Mouse (Mus musculus) macrophage (primary cell): Measurements from ENCODE around the gene Zmiz2. TPM values are rescaled to one million over a fixed set of nuclear protein-coding genes. Genes with fewer than 3 reads are reported as not detected.

ENCODE experiments used
- polyA plus RNA-seq: library from polyadenylated mRNA; stranded (reverse); fragments of 250-400 nt; gene quantifications from 3 replicates; pipeline ENCODE4 v1.2.4, GENCODE M21; 2018; ENCODE audit warnings: inconsistent platforms

Zmiz2 gene
- polyA plus RNA-seq, 1 experiment from 2014 or later, result 48.1 TPM

Other genes starting within 250 kb of the Zmiz2 start
- gene A730071L15Rik, start 189.0 kb upstream of the Zmiz2 start, polyA plus RNA-seq, result not detected in 3 replicates
- 26.1 to 35.2 TPM (median 27.7 TPM) in 3 replicates for gene Nudcd3, start 188.7 kb upstream of the Zmiz2 start, polyA plus RNA-seq
- 0.03 TPM in 1 of 3 replicates, not detected in the others for gene Npc1l1, start 158.9 kb upstream of the Zmiz2 start, polyA plus RNA-seq
- 13.2 to 43.0 TPM (median 17.6 TPM) in 3 replicates for gene Ddx56, start 121.3 kb upstream of the Zmiz2 start, polyA plus RNA-seq
- 45.3 to 56.5 TPM (median 55.9 TPM) in 3 replicates for gene Tmed4, start 114.2 kb upstream of the Zmiz2 start, polyA plus RNA-seq
- 73.2 to 90.4 TPM (median 78.8 TPM) in 3 replicates for gene Ogdh, start 97.4 kb upstream of the Zmiz2 start, polyA plus RNA-seq
- gene Ppia, start 26.4 kb downstream of the Zmiz2 start, polyA plus RNA-seq, result 1,329 to 2,132 TPM (median 1,766 TPM) in 3 replicates
- gene H2afv, start 55.4 kb downstream of the Zmiz2 start, polyA plus RNA-seq, result 15.4 to 35.4 TPM (median 22.4 TPM) in 3 replicates
- 23.4 to 30.1 TPM (median 28.8 TPM) in 3 replicates for gene Purb, start 86.8 kb downstream of the Zmiz2 start, polyA plus RNA-seq
- gene Myo1g, start 131.9 kb downstream of the Zmiz2 start, polyA plus RNA-seq, result 54.3 to 64.8 TPM (median 54.5 TPM) in 3 replicates
- gene Ccm2, start 157.8 kb downstream of the Zmiz2 start, polyA plus RNA-seq, result 52.8 to 75.3 TPM (median 58.4 TPM) in 3 replicates
- gene Nacad, start 217.0 kb downstream of the Zmiz2 start, polyA plus RNA-seq, result not detected in 3 replicates
- gene Tbrg4, start 237.0 kb downstream of the Zmiz2 start, polyA plus RNA-seq, result 15.0 to 37.3 TPM (median 19.2 TPM) in 3 replicates
- gene Wap, start 249.6 kb downstream of the Zmiz2 start, polyA plus RNA-seq, result not detected in 3 replicates